Mouse (Mus musculus): ENCODE measurements around the gene Sntb2. TPM values are rescaled to one million over a fixed set of nuclear protein-coding genes. Genes with fewer than 3 reads are reported as not detected.
"Not testable (repeated sequence)": the region's sequence is repeated elsewhere in the genome, so short reads cannot be mapped to it uniquely, and the experiment has no call there.

Gene Sntb2
- polyA plus RNA-seq, 1 experiment from 2014 or later, result 18.7 TPM

GRCm38 (mm10) chr8:107030650-107031576, 95.4 kb downstream of the Sntb2 start, which contains the start of gene Vps4a:
TSS of gene Vps4a (plus strand) at chr8:107031222.
- no peaks in the 10 kb centered on the region for H3K9me3 ChIP-seq (ENCODE audit: control insufficient read depth, low read length)
- ATAC-seq (ENCODE audit: low FRiP score, low TSS enrichment), result peak; percentile 96
- peak within 1 kb of the TSS; percentile 94 for H3K4me3 ChIP-seq (ENCODE audit: low read length)
- peaks cover 7% of the 10 kb centered on the region; the same call in 1 of the 2 replicates for H3K4me1 ChIP-seq (ENCODE audit: control insufficient read depth, insufficient read depth, low read length)
- H3K9ac ChIP-seq (ENCODE audit: low read depth, low read length), result peak within 1 kb of the TSS; percentile 95
- peak within 1 kb of the TSS; percentile 82 for H3K4me2 ChIP-seq (replicated peaks; ENCODE audit: low read depth, low read length)
- peak within 1 kb of the TSS; percentile 70 for H3K27ac ChIP-seq (ENCODE audit: low read depth, low read length)
- no peaks in the 10 kb centered on the region for H3K36me3 ChIP-seq (ENCODE audit: control insufficient read depth, insufficient read depth, low read length)
- H3K27me3 ChIP-seq (ENCODE audit: control insufficient read depth, insufficient read depth, low read length), result no peaks in the 10 kb centered on the region
- WGBS, result 4% methylated on average over 66 of the region's 66 CpGs

GRCm38 (mm10) chr8:107031577-107032090, 96.1 kb downstream of the Sntb2 start:
- Histone ChIP-seq H3K36me3 (ENCODE audit: control insufficient read depth, insufficient read depth, low read length) (peaks cover 3% of the 10 kb centered on the region; the same call in 1 of the 2 replicates), H3K9me3 (ENCODE audit: control insufficient read depth, low read length) (no peaks in the 10 kb centered on the region)

GRCm38 (mm10) chr8:107033609-107034008, 98.1 kb downstream of the Sntb2 start:
- H3K9ac ChIP-seq (ENCODE audit: low read depth, low read length); H3K4me1 ChIP-seq (ENCODE audit: control insufficient read depth, insufficient read depth, low read length); H3K27ac ChIP-seq (ENCODE audit: low read depth, low read length); ATAC-seq (ENCODE audit: low FRiP score, low TSS enrichment); H3K4me3 ChIP-seq (ENCODE audit: low read length); H3K9me3 ChIP-seq (ENCODE audit: control insufficient read depth, low read length); H3K4me2 ChIP-seq (replicated peaks; ENCODE audit: low read depth, low read length); H3K27me3 ChIP-seq (ENCODE audit: control insufficient read depth, insufficient read depth, low read length): not testable (repeated sequence)
- peaks cover 12% of the 10 kb centered on the region for H3K36me3 ChIP-seq (ENCODE audit: control insufficient read depth, insufficient read depth, low read length)
- 96% methylated on average over 2 of the region's 2 CpGs for WGBS

More at GRCm38 (mm10) chr8:107031577-107032090, 96.1 kb downstream of the Sntb2 start:
- WGBS, result under 1% methylated on average over 33 of the region's 40 CpGs
- H3K4me2 ChIP-seq (replicated peaks; ENCODE audit: low read depth, low read length), result peak overlapping the region; percentile 82
- peak overlapping the region; percentile 70 for H3K27ac ChIP-seq (ENCODE audit: low read depth, low read length)
- H3K4me3 ChIP-seq (ENCODE audit: low read length), result peak overlapping the region; percentile 94
- peak overlapping the region; percentile 95 for H3K9ac ChIP-seq (ENCODE audit: low read depth, low read length)
- no peaks in the 10 kb centered on the region for H3K27me3 ChIP-seq (ENCODE audit: control insufficient read depth, insufficient read depth, low read length)
- peaks cover 7% of the 10 kb centered on the region; the same call in 1 of the 2 replicates for H3K4me1 ChIP-seq (ENCODE audit: control insufficient read depth, insufficient read depth, low read length)
- no peak for ATAC-seq (ENCODE audit: low FRiP score, low TSS enrichment)

GRCm38 (mm10) chr8:107035641-107036040, 100.1 kb downstream of the Sntb2 start:
- no peak overlapping the region for H3K27ac ChIP-seq (ENCODE audit: low read depth, low read length)
- 83% methylated on average over 3 of the region's 3 CpGs for whole genome bisulfite sequencing
- H3K9ac ChIP-seq (ENCODE audit: low read depth, low read length), result no peak overlapping the region
- H3K4me3 ChIP-seq (ENCODE audit: low read length), result no peak overlapping the region
- H3K9me3 ChIP-seq (ENCODE audit: control insufficient read depth, low read length), result no peaks in the 10 kb centered on the region
- no peaks in the 10 kb centered on the region for H3K27me3 ChIP-seq (ENCODE audit: control insufficient read depth, insufficient read depth, low read length)
- H3K4me1 ChIP-seq (ENCODE audit: control insufficient read depth, insufficient read depth, low read length), result peaks cover 7% of the 10 kb centered on the region; the same call in 1 of the 2 replicates
- ATAC-seq (ENCODE audit: low FRiP score, low TSS enrichment), result no peak
- H3K36me3 ChIP-seq (ENCODE audit: control insufficient read depth, insufficient read depth, low read length), result peaks cover 31% of the 10 kb centered on the region
- H3K4me2 ChIP-seq (replicated peaks; ENCODE audit: low read depth, low read length), result no peak overlapping the region

GRCm38 (mm10) chr8:107036626-107037025, 101.1 kb downstream of the Sntb2 start:
- ATAC-seq (ENCODE audit: low FRiP score, low TSS enrichment), result no peak
- peaks cover 40% of the 10 kb centered on the region for H3K36me3 ChIP-seq (ENCODE audit: control insufficient read depth, insufficient read depth, low read length)
- H3K4me3 ChIP-seq (ENCODE audit: low read length), result no peak overlapping the region
- no peak overlapping the region for H3K4me2 ChIP-seq (replicated peaks; ENCODE audit: low read depth, low read length)
- no peaks in the 10 kb centered on the region for H3K27me3 ChIP-seq (ENCODE audit: control insufficient read depth, insufficient read depth, low read length)
- WGBS, result 79% methylated on average over 8 of the region's 8 CpGs
- peaks cover 7% of the 10 kb centered on the region; the same call in 1 of the 2 replicates for H3K4me1 ChIP-seq (ENCODE audit: control insufficient read depth, insufficient read depth, low read length)
- no peaks in the 10 kb centered on the region for H3K9me3 ChIP-seq (ENCODE audit: control insufficient read depth, low read length)
- H3K27ac ChIP-seq (ENCODE audit: low read depth, low read length), result no peak overlapping the region
- H3K9ac ChIP-seq (ENCODE audit: low read depth, low read length), result no peak overlapping the region

GRCm38 (mm10) chr8:107040632-107041031, 105.1 kb downstream of the Sntb2 start:
- WGBS, result 81% methylated on average over 7 of the region's 7 CpGs
- no peak for ATAC-seq (ENCODE audit: low FRiP score, low TSS enrichment)
- Histone ChIP-seq H3K27ac (ENCODE audit: low read depth, low read length) (no peak overlapping the region), H3K4me1 (ENCODE audit: control insufficient read depth, insufficient read depth, low read length) (no peaks in the 10 kb centered on the region), H3K36me3 (ENCODE audit: control insufficient read depth, insufficient read depth, low read length) (peaks cover 80% of the 10 kb centered on the region), H3K4me2 (replicated peaks; ENCODE audit: low read depth, low read length) (no peak overlapping the region), H3K9me3 (ENCODE audit: control insufficient read depth, low read length) (no peaks in the 10 kb centered on the region), H3K4me3 (ENCODE audit: low read length) (no peak overlapping the region), H3K27me3 (ENCODE audit: control insufficient read depth, insufficient read depth, low read length) (no peaks in the 10 kb centered on the region), H3K9ac (ENCODE audit: low read depth, low read length) (no peak overlapping the region)

GRCm38 (mm10) chr8:107045478-107045877, 109.9 kb downstream of the Sntb2 start:
- WGBS, result 92% methylated on average over 6 of the region's 6 CpGs
- ATAC-seq (ENCODE audit: low FRiP score, low TSS enrichment), result no peak
- H3K4me1 ChIP-seq (ENCODE audit: control insufficient read depth, insufficient read depth, low read length), result 0 out of 2 replicates have a peak, but pooled peaks cover 6% of the 10 kb centered on the region
- no peak overlapping the region for H3K27ac ChIP-seq (ENCODE audit: low read depth, low read length)
- no peak overlapping the region for H3K9ac ChIP-seq (ENCODE audit: low read depth, low read length)
- H3K9me3 ChIP-seq (ENCODE audit: control insufficient read depth, low read length), result no peaks in the 10 kb centered on the region
- H3K4me2 ChIP-seq (replicated peaks; ENCODE audit: low read depth, low read length), result no peak overlapping the region
- no peaks in the 10 kb centered on the region for H3K27me3 ChIP-seq (ENCODE audit: control insufficient read depth, insufficient read depth, low read length)
- H3K4me3 ChIP-seq (ENCODE audit: low read length), result no peak overlapping the region
- peaks cover 76% of the 10 kb centered on the region for H3K36me3 ChIP-seq (ENCODE audit: control insufficient read depth, insufficient read depth, low read length)

- no peak overlapping the region for H3K4me3 ChIP-seq (ENCODE audit: low read length)
- ATAC-seq (ENCODE audit: low FRiP score, low TSS enrichment), result no peak
- peak overlapping the region; percentile 89; the same call in 1 of the 2 replicates for H3K4me2 ChIP-seq (replicated peaks; ENCODE audit: low read depth, low read length)
- no peak overlapping the region for H3K27ac ChIP-seq (ENCODE audit: low read depth, low read length)
- H3K9ac ChIP-seq (ENCODE audit: low read depth, low read length), result no peak overlapping the region; the same call in 1 of the 2 replicates
- 81% methylated on average over 5 of the region's 5 CpGs for WGBS
- 0 out of 2 replicates have a peak, but pooled peaks cover 6% of the 10 kb centered on the region for H3K4me1 ChIP-seq (ENCODE audit: control insufficient read depth, insufficient read depth, low read length)
- H3K27me3 ChIP-seq (ENCODE audit: control insufficient read depth, insufficient read depth, low read length), result no peaks in the 10 kb centered on the region
- no peaks in the 10 kb centered on the region for H3K9me3 ChIP-seq (ENCODE audit: control insufficient read depth, low read length)
- peaks cover 73% of the 10 kb centered on the region for H3K36me3 ChIP-seq (ENCODE audit: control insufficient read depth, insufficient read depth, low read length)
Measured at GRCm38 (mm10) chr8:107046976-107047375, 111.4 kb downstream of the Sntb2 start.

Measured in kidney, embryonic 14.5 days (tissue).